Mouse (Mus musculus): ENCODE measurements around the gene Nr1d1.
A peak's percentile ranks its signal among the peaks of the same experiment; 100 is the strongest.

Gene Nr1d1

GRCm38 (mm10) chr11:98752562-98753140 is 22.5 kb downstream of the Nr1d1 start:
- DNase-seq (ENCODE audit: low spot score in 2 of 2) = no peak

- DNase-seq (ENCODE audit: low spot score in 2 of 2) = peak in 1 of 2 experiments; percentile 7
Observed at GRCm38 (mm10) chr11:98751221-98751782, 23.8 kb downstream of the Nr1d1 start.

- DNase-seq (ENCODE audit: low spot score in 2 of 2) = no peak
Observed at GRCm38 (mm10) chr11:98750351-98751201, 24.6 kb downstream of the Nr1d1 start.

- no peak for DNase-seq (ENCODE audit: low spot score in 2 of 2)
Observed at GRCm38 (mm10) chr11:98749716-98750115, 25.4 kb downstream of the Nr1d1 start.

- DNase-seq (ENCODE audit: low spot score in 2 of 2) = no peak
Observed at GRCm38 (mm10) chr11:98748506-98749416, 26.4 kb downstream of the Nr1d1 start.

GRCm38 (mm10) chr11:98747804-98748505 is 27.2 kb downstream of the Nr1d1 start:
- DNase-seq (ENCODE audit: low spot score in 2 of 2) = no peak

GRCm38 (mm10) chr11:98746855-98747693 is 28.1 kb downstream of the Nr1d1 start:
- no peak for DNase-seq (ENCODE audit: low spot score in 2 of 2)

GRCm38 (mm10) chr11:98745932-98746853 is 28.9 kb downstream of the Nr1d1 start:
- DNase-seq (ENCODE audit: low spot score in 2 of 2) = no peak

GRCm38 (mm10) chr11:98744456-98745019 is 30.6 kb downstream of the Nr1d1 start:
- DNase-seq (ENCODE audit: low spot score in 2 of 2) = no peak

- no peak for DNase-seq (ENCODE audit: low spot score in 2 of 2)
Observed at GRCm38 (mm10) chr11:98743655-98744345, 31.3 kb downstream of the Nr1d1 start.

GRCm38 (mm10) chr11:98742397-98743291 is 32.5 kb downstream of the Nr1d1 start:
- no peak for DNase-seq (ENCODE audit: low spot score in 2 of 2)

GRCm38 (mm10) chr11:98741622-98742396 is 33.3 kb downstream of the Nr1d1 start:
- peak; percentile 51 to 68 for DNase-seq (ENCODE audit: low spot score in 2 of 2)

- no peak for DNase-seq (ENCODE audit: low spot score in 2 of 2)
Observed at GRCm38 (mm10) chr11:98741051-98741620, 34.0 kb downstream of the Nr1d1 start.

- DNase-seq (ENCODE audit: low spot score in 2 of 2) = no peak
Observed at GRCm38 (mm10) chr11:98740393-98741050, 34.6 kb downstream of the Nr1d1 start, which contains the start of gene Thra. Thra (plus strand) TSS chr11:98740638.

- DNase-seq (ENCODE audit: low spot score in 2 of 2) = no peak
Observed at GRCm38 (mm10) chr11:98740026-98740392, 35.1 kb downstream of the Nr1d1 start.
